Mouse (Mus musculus) spleen, adult 2 months (tissue): Measurements from ENCODE around the gene Slc4a3. TPM values are rescaled to one million over a fixed set of nuclear protein-coding genes. Genes with fewer than 3 reads are reported as not detected.

ENCODE experiments used
- DNase-seq, 2 experiments: peaks; one replicate each; pipeline versions ENCODE4 v3.0.0 to v3.0.0-alpha.2; 2012 to 2021; ENCODE audit warnings: low spot score in 2 of 2, low read depth in 1 of 2
- H3K27ac ChIP-seq: fragments of 200-500 bp; 2 replicates; pipeline ENCODE4 v1.5.1; 2012; ENCODE audit warnings: low read length, inconsistent platforms; ENCODE audit not compliant: insufficient read depth
- H3K27me3 ChIP-seq: fragments of 200-500 bp; 2 replicates; pipeline ENCODE4 v1.6.1; 2012; ENCODE audit warnings: mild to moderate bottlenecking, moderate library complexity, low read length, inconsistent platforms; ENCODE audit not compliant: control insufficient read depth, insufficient read depth
- H3K36me3 ChIP-seq: fragments of 200-500 bp; 2 replicates; pipeline ENCODE4 v1.6.1; 2012; ENCODE audit warnings: mild to moderate bottlenecking, low read length, inconsistent platforms; ENCODE audit not compliant: control insufficient read depth, insufficient read depth
- H3K4me1 ChIP-seq: fragments of 200-500 bp; 2 replicates; pipeline ENCODE4 v1.6.1; 2011; ENCODE audit warnings: inconsistent platforms; ENCODE audit not compliant: control insufficient read depth, insufficient read depth, insufficient read length
- H3K4me3 ChIP-seq: fragments of 200-500 bp; 2 replicates; pipeline ENCODE4 v1.5.1; 2011; ENCODE audit warnings: mild to moderate bottlenecking, inconsistent platforms; ENCODE audit not compliant: insufficient read depth, insufficient read length; ENCODE audit errors: extremely low read depth
- CTCF ChIP-seq: fragments of 200-500 bp; IDR thresholded peaks from 2 replicates; pipeline ENCODE4 v1.5.1; 2011; ENCODE audit warnings: mild to moderate bottlenecking, inconsistent platforms; ENCODE audit not compliant: insufficient read depth, insufficient read length, insufficient replicate concordance; ENCODE audit errors: extremely low read depth
- POLR2A ChIP-seq: fragments of 200-500 bp; IDR thresholded peaks from 2 replicates; pipeline ENCODE4 v1.6.1; 2011; ENCODE audit warnings: low read depth, low read length, inconsistent platforms
- WGBS: fragments of 180-500 bp; shearing (Covaris S2); methylation state at CpG from one replicate; pipeline ENCODE4 v1.1.7; 2018; 5-methylcytosine and 5-hydroxymethylcytosine counted together
- polyA plus RNA-seq: library from polyadenylated mRNA; depleted of rRNA; stranded (reverse); fragments of >200 nt; gene quantifications from 2 replicates; pipeline ENCODE4 v1.2.3, GENCODE M21; 2012; rRNA removed

Gene Slc4a3
- polyA plus RNA-seq, 1 experiment, result 4.5 TPM

- Histone ChIP-seq H3K36me3 (no peaks in the 10 kb centered on the region), H3K4me3 (no peak overlapping the region), H3K27ac (no peak overlapping the region), H3K27me3 (no peaks in the 10 kb centered on the region), H3K4me1 (no peaks in the 10 kb centered on the region)
- TF ChIP-seq CTCF, result no peak
- no peak for TF ChIP-seq POLR2A
- no peak for DNase-seq
- 87% methylated on average over 9 of the region's 9 CpGs for WGBS
These were observed 63.2 kb downstream of the Slc4a3 start for GRCm38 (mm10) chr1:75609264-75609662.

GRCm38 (mm10) chr1:75610553-75610952, 64.5 kb downstream of the Slc4a3 start:
- H3K27me3 ChIP-seq, result no peaks in the 10 kb centered on the region
- WGBS, result 81% methylated on average over 8 of the region's 8 CpGs
- TF ChIP-seq POLR2A (no peak), CTCF (no peak)
- no peaks in the 10 kb centered on the region for H3K36me3 ChIP-seq
- no peak overlapping the region for H3K4me3 ChIP-seq
- DNase-seq, result no peak
- H3K27ac ChIP-seq, result no peak overlapping the region
- H3K4me1 ChIP-seq, result no peaks in the 10 kb centered on the region

Other genes starting within 250 kb of the Slc4a3 start
- 76.1 and 81.0 TPM in 2 replicates for gene Dnpep, start 228.3 kb upstream of the Slc4a3 start, polyA plus RNA-seq
- 40.5 and 49.3 TPM in 2 replicates for gene Des, start 185.9 kb upstream of the Slc4a3 start, polyA plus RNA-seq
- 14.3 and 21.2 TPM in 2 replicates for gene Speg, start 171.0 kb upstream of the Slc4a3 start, polyA plus RNA-seq
- gene Gmppa, start 110.3 kb upstream of the Slc4a3 start, polyA plus RNA-seq, result 85.1 and 101 TPM in 2 replicates
- gene Asic4, start 95.8 kb upstream of the Slc4a3 start, polyA plus RNA-seq, result 0.02 and 0.05 TPM in 2 replicates
- gene Chpf, start 67.0 kb upstream of the Slc4a3 start, polyA plus RNA-seq, result 30.4 and 40.6 TPM in 2 replicates
- gene Tmem198, start 66.7 kb upstream of the Slc4a3 start, polyA plus RNA-seq, result 2.6 and 3.6 TPM in 2 replicates
- 7.8 and 7.9 TPM in 2 replicates for gene Obsl1, start 39.8 kb upstream of the Slc4a3 start, polyA plus RNA-seq
- gene Inha, start 39.2 kb upstream of the Slc4a3 start, polyA plus RNA-seq, result 2.9 TPM in 2 replicates
- gene Stk11ip, start 24.7 kb upstream of the Slc4a3 start, polyA plus RNA-seq, result 73.8 and 77.3 TPM in 2 replicates